Mouse (Mus musculus): ENCODE results near the gene Tpsab1. TPM values are rescaled to one million over a fixed set of nuclear protein-coding genes. Genes with fewer than 3 reads are reported as not detected.

The Tpsab1 gene
- not detected for total RNA-seq (2023)

GRCm38 (mm10) chr17:25345462-25345861, at the start of gene Tpsab1:
Tpsab1 (minus strand) TSS chr17:25345562.

GRCm38 (mm10) chr17:25368973-25369372, 23.6 kb upstream of the Tpsab1 start, which contains the start of gene Tpsg1:
Tpsg1 (plus strand) TSS chr17:25369273.

GRCm38 (mm10) chr17:25366005-25366404, 20.6 kb upstream of the Tpsab1 start, which contains the start of gene Tpsb2:
Tpsb2 (plus strand) TSS chr17:25366305.

GRCm38 (mm10) chr17:25318354-25318753, 27.0 kb downstream of the Tpsab1 start, which contains the start of gene Prss29:
Prss29 (plus strand) TSS chr17:25318654.

GRCm38 (mm10) chr17:25308346-25308745, 37.0 kb downstream of the Tpsab1 start, which contains the start of gene Prss28:
Prss28 (plus strand) TSS chr17:25308646.

GRCm38 (mm10) chr17:25298094-25298493, 47.3 kb downstream of the Tpsab1 start, which contains the start of gene Prss34:
Prss34 (plus strand) TSS chr17:25298394.

Other genes starting within 250 kb of the Tpsab1 start
- 10 to 100 TPM; 10.4 to 11.8 TPM for gene Telo2, start 229.6 kb downstream of the Tpsab1 start, total RNA-seq (2023)
- not detected for gene Ptx4, start 224.8 kb downstream of the Tpsab1 start, total RNA-seq (2023)
- gene Clcn7, start 212.2 kb downstream of the Tpsab1 start, total RNA-seq (2023), result 10 to 100 TPM; 27.5 to 31.4 TPM
- under 1 TPM in 1 of 2 experiments, not detected in 1; 0.22 TPM for gene Ccdc154, start 183.1 kb downstream of the Tpsab1 start, total RNA-seq (2023)
- not detected for gene Gm38655, start 170.1 kb downstream of the Tpsab1 start, total RNA-seq (2023)
- 1 to 10 TPM; 5.6 to 6.3 TPM for gene BC003965, start 161.0 kb downstream of the Tpsab1 start, total RNA-seq (2023)
- gene Unkl, start 157.2 kb downstream of the Tpsab1 start, total RNA-seq (2023), result 10 to 100 TPM; 15.9 to 21.7 TPM
- gene Gnptg, start 105.4 kb downstream of the Tpsab1 start, total RNA-seq (2023), result 10 to 100 TPM; 13.4 to 15.4 TPM
- gene Tsr3, start 105.4 kb downstream of the Tpsab1 start, total RNA-seq (2023), result 1 to 10 TPM; 7.6 to 7.7 TPM
- gene Baiap3, start 89.2 kb downstream of the Tpsab1 start, total RNA-seq (2023), result 1 to 10 TPM; 5.4 to 8.2 TPM
- 100 to 1,000 TPM; 193 to 202 TPM for gene Ube2i, start 70.9 kb downstream of the Tpsab1 start, total RNA-seq (2023)
- gene Prss34, start 47.2 kb downstream of the Tpsab1 start, total RNA-seq (2023), result 100 to 1,000 TPM; 125 to 158 TPM
- gene Prss28, start 36.9 kb downstream of the Tpsab1 start, total RNA-seq (2023), result not detected
- not detected for gene Prss29, start 26.9 kb downstream of the Tpsab1 start, total RNA-seq (2023)
- not detected for gene Tpsb2, start 20.7 kb upstream of the Tpsab1 start, total RNA-seq (2023)
- gene Tpsg1, start 23.7 kb upstream of the Tpsab1 start, total RNA-seq (2023), result not detected
- gene Cacna1h, start 88.2 kb upstream of the Tpsab1 start, total RNA-seq (2023), result 1 to 10 TPM in 1 of 2 experiments, under 1 TPM in 1; 0.39 to 1.5 TPM
- gene Tekt4, start 109.1 kb upstream of the Tpsab1 start, total RNA-seq (2023), result not detected
- not detected for gene Sstr5, start 151.7 kb upstream of the Tpsab1 start, total RNA-seq (2023)
- not detected for gene Sox8, start 225.1 kb upstream of the Tpsab1 start, total RNA-seq (2023)
- gene Lmf1, start 233.5 kb upstream of the Tpsab1 start, total RNA-seq (2023), result 10 to 100 TPM; 13.6 to 14.3 TPM